Mouse (Mus musculus) leukemia stem cell, adult 10-12 weeks (primary cell): ENCODE data around the gene Nrap. TPM values are rescaled to one million over a fixed set of nuclear protein-coding genes. Genes with fewer than 3 reads are reported as not detected.

Source experiments
- polyA plus RNA-seq: library from polyadenylated mRNA; stranded (reverse); fragments of >175 nt; gene quantifications from 2 replicates; pipeline ENCODE4 v1.2.3, GENCODE M21; 2012; ENCODE audit warnings: low replicate concordance

Gene Nrap
- polyA plus RNA-seq = 0.03 and 0.09 TPM in 2 replicates

DNA sequence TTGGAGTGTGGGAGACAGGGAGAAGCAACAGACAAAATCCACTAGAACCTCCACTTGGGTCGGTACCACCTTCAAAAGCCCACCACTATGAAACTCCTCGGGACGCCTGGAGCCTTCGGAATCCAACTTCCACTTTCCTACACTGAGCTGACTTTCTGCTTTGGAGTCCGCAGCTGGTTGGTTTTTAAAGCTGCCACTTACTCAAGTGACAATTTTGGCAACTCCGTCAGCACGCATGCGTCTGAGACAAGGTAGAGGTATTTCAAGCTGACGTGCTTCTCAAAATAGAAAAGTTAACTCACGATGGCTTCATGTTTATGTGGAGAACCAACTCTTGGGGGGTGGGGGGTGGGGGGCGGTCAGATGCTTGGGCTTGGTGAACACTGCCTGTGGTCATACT lies at the start of gene Nrap:
Gene Nrap, minus strand, starts transcription at position 159 of the 400 bp plus-strand sequence.

DNA sequence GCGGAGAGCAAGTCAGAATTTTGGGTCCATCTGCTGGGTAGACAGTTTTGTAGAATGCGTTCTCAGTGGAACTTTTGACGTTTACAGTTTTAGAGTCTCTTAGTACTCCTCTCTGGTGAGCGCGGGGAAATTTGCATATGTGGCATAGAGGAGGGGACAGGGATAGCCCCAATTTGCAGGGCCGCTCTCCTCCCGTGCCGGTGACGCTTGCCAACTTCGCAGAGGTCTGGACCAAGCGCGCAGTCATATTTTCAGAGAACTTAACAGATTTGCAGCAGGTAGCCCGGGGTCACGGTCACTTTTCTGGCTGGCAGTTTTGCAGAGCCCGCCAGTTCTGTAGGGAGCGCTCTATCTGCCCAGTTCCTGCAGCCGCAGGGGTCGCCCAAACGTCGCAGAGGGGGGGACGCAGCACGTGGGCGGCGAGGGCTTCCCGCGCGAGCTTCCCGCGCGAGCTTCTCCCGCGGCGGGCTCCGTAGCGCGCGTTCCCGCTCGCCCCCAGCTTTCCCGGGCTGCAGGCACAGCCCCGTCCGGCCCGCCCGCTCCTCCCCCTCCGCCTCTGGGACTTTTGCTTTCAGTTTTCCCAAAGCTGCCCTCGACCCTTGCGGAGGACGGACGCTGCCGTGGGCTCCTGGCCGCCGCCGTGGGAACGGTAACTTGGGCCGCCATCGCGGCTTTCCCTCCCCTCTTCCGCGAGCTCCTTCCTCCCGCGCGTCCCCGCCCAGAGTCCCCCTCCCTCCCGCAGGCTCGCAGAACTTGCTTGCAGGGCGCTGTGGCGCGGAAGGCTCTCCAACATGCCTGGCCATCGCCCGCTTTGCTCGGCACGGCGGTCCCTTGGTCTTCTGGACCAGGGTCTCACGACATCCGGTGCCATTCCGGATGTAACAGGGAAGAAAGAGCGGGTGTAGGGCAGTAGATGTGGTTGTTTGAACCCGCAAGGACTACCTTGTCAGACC lies 7.1 kb upstream of the Nrap start, which contains the start of gene Casp7:
Gene Casp7, plus strand, starts transcription at position 461 of the 953 bp plus-strand sequence.

DNA sequence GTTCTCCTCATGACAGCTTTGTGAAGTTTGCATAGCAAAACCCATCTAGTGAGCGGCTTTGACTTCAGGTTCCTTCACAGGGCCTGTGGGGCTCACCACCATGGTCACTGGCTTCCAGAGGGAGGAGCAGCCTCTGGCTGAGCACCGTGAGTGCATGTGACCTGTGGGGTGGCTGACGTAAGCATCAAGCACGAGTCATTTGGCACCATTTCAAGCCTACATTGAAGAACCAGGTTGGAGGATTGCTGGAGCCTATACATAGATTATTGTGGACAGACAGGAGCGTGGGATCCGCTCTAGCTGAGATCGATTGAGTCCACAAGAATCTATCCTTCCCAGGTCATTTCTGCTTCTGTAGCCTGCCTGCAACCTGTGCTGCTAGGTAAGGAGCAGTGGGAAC lies 103.0 kb downstream of the Nrap start, which contains the start of gene Habp2:
Gene Habp2, plus strand, starts transcription at position 272 of the 400 bp plus-strand sequence.

Other genes with a start within 250 kb of the Nrap start
- not detected in 2 replicates for gene Habp2, start 102.9 kb downstream of the Nrap start, polyA plus RNA-seq
- gene Casp7, start 7.1 kb upstream of the Nrap start, polyA plus RNA-seq = 3.8 and 6.3 TPM in 2 replicates
- not detected in 2 replicates for gene Plekhs1, start 71.6 kb upstream of the Nrap start, polyA plus RNA-seq
- gene Dclre1a, start 158.2 kb upstream of the Nrap start, polyA plus RNA-seq = 0.90 and 7.9 TPM in 2 replicates
- gene Nhlrc2, start 158.2 kb upstream of the Nrap start, polyA plus RNA-seq = 6.3 and 16.4 TPM in 2 replicates